Mouse (Mus musculus) kidney, adult 2 months (tissue): ENCODE data around the gene Nup214.

Experiments
- CTCF ChIP-seq: fragments of 200-500 bp; conservative IDR thresholded peaks from 2 replicates; pipeline ENCODE4 v1.5.1; 2011; ENCODE audit warnings: low read depth, mild to moderate bottlenecking, control low read depth, low read length, moderate library complexity, mixed read lengths; ENCODE audit not compliant: insufficient read depth, insufficient read length
- POLR2A ChIP-seq: fragments of 200-500 bp; IDR thresholded peaks from one replicate; pipeline ENCODE4 v1.6.1; 2011; ENCODE audit warnings: low read depth, low read length, control low read depth

GRCm38 (mm10) chr2:32045375-32045774, 71.1 kb downstream of the Nup214 start:
- TF ChIP-seq POLR2A, result no peak
- TF ChIP-seq CTCF, result no peak
